10 mouse cellular contexts compared by ENCODE assay signal in the genomic region with DNA sequence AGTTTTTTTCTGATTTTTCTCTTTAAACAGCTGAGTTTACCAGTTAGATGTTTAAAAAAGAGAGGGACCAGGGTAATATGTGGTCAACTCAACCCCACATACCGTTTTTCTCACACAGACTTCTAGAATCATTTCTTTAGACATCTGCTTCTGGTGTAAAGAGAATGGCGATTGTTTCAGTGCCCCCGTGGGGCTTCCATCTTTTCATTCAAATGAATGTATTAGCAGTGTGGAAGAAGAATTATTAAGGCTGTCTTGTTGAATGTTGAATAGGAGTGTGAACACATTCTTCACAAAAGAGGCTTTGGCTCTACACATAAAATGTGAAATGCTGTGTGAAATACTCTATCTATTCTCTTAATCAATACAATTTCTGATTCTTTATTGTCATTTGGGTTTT.
"Had no signal": no experiment of that assay in that cellular context is flagged by ENCODE, and none has a peak within 500 bp of the region (broad histone marks: within the 10 kb centered on the region; RNA-seq: fewer than 3 reads in every experiment).

No protein-coding gene starts in this region.

- H3K4me1 ChIP-seq: limb, embryonic 13.5 days had no signal

- H3K4me2 ChIP-seq: limb, embryonic 13.5 days had no signal

- H3K9ac ChIP-seq: limb, embryonic 13.5 days; liver, embryonic 14.5 days had no signal

- H3K27me3 ChIP-seq: limb, embryonic 13.5 days had no signal

- H3K9me3 ChIP-seq: limb, embryonic 13.5 days had no signal

- DNase-seq: kidney, adult 18-20 months; kidney, postnatal 10 days; kidney, postnatal 4 days; left cerebral cortex, postnatal 4 days; lung, adult 18-20 months; right cerebral cortex, postnatal 14 days; thymus, postnatal 36 days had no signal

- H3K27ac ChIP-seq: layer of hippocampus, adult 2 months; limb, embryonic 13.5 days; liver, embryonic 14.5 days had no signal

- H3K36me3 ChIP-seq: limb, embryonic 13.5 days had no signal

- H3K4me3 ChIP-seq: layer of hippocampus, adult 2 months; limb, embryonic 13.5 days had no signal
